Mouse (Mus musculus): ENCODE data around the gene Cog3.

- TF ChIP-seq CHD2 (IDR thresholded peaks at IDR 0.05; ENCODE audit: low read depth, low read length) (no peak), HCFC1 (IDR thresholded peaks at IDR 0.05; ENCODE audit: borderline replicate concordance, insufficient read depth, low read length) (no peak), ZNF384 (IDR thresholded peaks at IDR 0.05; ENCODE audit: low read depth, low read length) (no peak), ZC3H11A (IDR thresholded peaks at IDR 0.05; ENCODE audit: borderline replicate concordance, low read depth, low read length) (no peak)
Measured at GRCm38 (mm10) chr14:75768275-75768608, 13.9 kb upstream of the Cog3 start.
